Mouse (Mus musculus): Measurements from ENCODE around the gene Pvr. TPM values are rescaled to one million over a fixed set of nuclear protein-coding genes. Genes with fewer than 3 reads are reported as not detected.

Gene Pvr
- polyA plus RNA-seq, 1 experiment from 2014 or later = 10.8 TPM

GRCm38 (mm10) chr7:19925376-19925775 lies 4.4 kb upstream of the Pvr start:
- Histone ChIP-seq H3K36me3 (ENCODE audit: control insufficient read depth, insufficient read depth, low read length) (no peaks in the 10 kb centered on the region), H3K4me3 (ENCODE audit: low read length) (no peak overlapping the region), H3K27me3 (ENCODE audit: control insufficient read depth, insufficient read depth, low read length) (no peaks in the 10 kb centered on the region), H3K4me2 (replicated peaks; ENCODE audit: low read depth, low read length) (no peak overlapping the region), H3K9ac (ENCODE audit: low read depth, low read length) (no peak overlapping the region), H3K4me1 (ENCODE audit: control insufficient read depth, insufficient read depth, low read length) (no peaks in the 10 kb centered on the region), H3K9me3 (ENCODE audit: control insufficient read depth, low read length) (no peaks in the 10 kb centered on the region), H3K27ac (ENCODE audit: low read depth, low read length) (no peak overlapping the region)
- ATAC-seq (ENCODE audit: low FRiP score, low TSS enrichment) = no peak
- WGBS = 89% methylated on average over 1 of the region's 1 CpGs

- 8% methylated on average over 11 of the region's 15 CpGs for WGBS
- no peaks in the 10 kb centered on the region for H3K27me3 ChIP-seq (ENCODE audit: control insufficient read depth, insufficient read depth, low read length)
- no peaks in the 10 kb centered on the region for H3K9me3 ChIP-seq (ENCODE audit: control insufficient read depth, low read length)
- H3K27ac ChIP-seq (ENCODE audit: low read depth, low read length) = no peak overlapping the region
- H3K4me3 ChIP-seq (ENCODE audit: low read length) = no peak overlapping the region
- no peak for ATAC-seq (ENCODE audit: low FRiP score, low TSS enrichment)
- H3K4me1 ChIP-seq (ENCODE audit: control insufficient read depth, insufficient read depth, low read length) = peaks cover 5% of the 10 kb centered on the region; the same call in 1 of the 2 replicates
- H3K36me3 ChIP-seq (ENCODE audit: control insufficient read depth, insufficient read depth, low read length) = no peaks in the 10 kb centered on the region
- H3K4me2 ChIP-seq (replicated peaks; ENCODE audit: low read depth, low read length) = no peak overlapping the region
- no peak overlapping the region for H3K9ac ChIP-seq (ENCODE audit: low read depth, low read length)
Observed at GRCm38 (mm10) chr7:19923797-19924196, 2.8 kb upstream of the Pvr start.

GRCm38 (mm10) chr7:19923354-19923753 lies 2.4 kb upstream of the Pvr start:
- Histone ChIP-seq H3K4me1 (ENCODE audit: control insufficient read depth, insufficient read depth, low read length) (peaks cover 5% of the 10 kb centered on the region; the same call in 1 of the 2 replicates), H3K27ac (ENCODE audit: low read depth, low read length) (no peak overlapping the region), H3K36me3 (ENCODE audit: control insufficient read depth, insufficient read depth, low read length) (peaks cover 3% of the 10 kb centered on the region; the same call in 1 of the 2 replicates), H3K27me3 (ENCODE audit: control insufficient read depth, insufficient read depth, low read length) (no peaks in the 10 kb centered on the region), H3K9me3 (ENCODE audit: control insufficient read depth, low read length) (no peaks in the 10 kb centered on the region), H3K4me2 (replicated peaks; ENCODE audit: low read depth, low read length) (no peak overlapping the region), H3K4me3 (ENCODE audit: low read length) (no peak overlapping the region), H3K9ac (ENCODE audit: low read depth, low read length) (no peak overlapping the region)
- WGBS = 26% methylated on average over 2 of the region's 2 CpGs
- ATAC-seq (ENCODE audit: low FRiP score, low TSS enrichment) = no peak

GRCm38 (mm10) chr7:19920166-19920505 lies 824 bp downstream of the Pvr start:
- H3K4me1 ChIP-seq (ENCODE audit: control insufficient read depth, insufficient read depth, low read length) = peaks cover 5% of the 10 kb centered on the region; the same call in 1 of the 2 replicates
- no peak overlapping the region for H3K27ac ChIP-seq (ENCODE audit: low read depth, low read length)
- no peaks in the 10 kb centered on the region for H3K9me3 ChIP-seq (ENCODE audit: control insufficient read depth, low read length)
- peak overlapping the region; percentile 66 for H3K4me2 ChIP-seq (replicated peaks; ENCODE audit: low read depth, low read length)
- H3K36me3 ChIP-seq (ENCODE audit: control insufficient read depth, insufficient read depth, low read length) = peaks cover 26% of the 10 kb centered on the region
- peak overlapping the region; percentile 76 for H3K9ac ChIP-seq (ENCODE audit: low read depth, low read length)
- peak; percentile 16 for ATAC-seq (ENCODE audit: low FRiP score, low TSS enrichment)
- WGBS = 30% methylated on average over 4 of the region's 4 CpGs
- H3K4me3 ChIP-seq (ENCODE audit: low read length) = peak overlapping the region; percentile 84
- H3K27me3 ChIP-seq (ENCODE audit: control insufficient read depth, insufficient read depth, low read length) = no peaks in the 10 kb centered on the region

- Histone ChIP-seq H3K9me3 (ENCODE audit: control insufficient read depth, low read length) (no peaks in the 10 kb centered on the region), H3K4me1 (ENCODE audit: control insufficient read depth, insufficient read depth, low read length) (no peaks in the 10 kb centered on the region), H3K27ac (ENCODE audit: low read depth, low read length) (no peak overlapping the region), H3K27me3 (ENCODE audit: control insufficient read depth, insufficient read depth, low read length) (no peaks in the 10 kb centered on the region), H3K4me2 (replicated peaks; ENCODE audit: low read depth, low read length) (no peak overlapping the region), H3K9ac (ENCODE audit: low read depth, low read length) (no peak overlapping the region), H3K4me3 (ENCODE audit: low read length) (no peak overlapping the region), H3K36me3 (ENCODE audit: control insufficient read depth, insufficient read depth, low read length) (peaks cover 30% of the 10 kb centered on the region)
- 93% methylated on average over 7 of the region's 7 CpGs for WGBS
- no peak for ATAC-seq (ENCODE audit: low FRiP score, low TSS enrichment)
Observed at GRCm38 (mm10) chr7:19914558-19914957, 6.4 kb downstream of the Pvr start.

DNA sequence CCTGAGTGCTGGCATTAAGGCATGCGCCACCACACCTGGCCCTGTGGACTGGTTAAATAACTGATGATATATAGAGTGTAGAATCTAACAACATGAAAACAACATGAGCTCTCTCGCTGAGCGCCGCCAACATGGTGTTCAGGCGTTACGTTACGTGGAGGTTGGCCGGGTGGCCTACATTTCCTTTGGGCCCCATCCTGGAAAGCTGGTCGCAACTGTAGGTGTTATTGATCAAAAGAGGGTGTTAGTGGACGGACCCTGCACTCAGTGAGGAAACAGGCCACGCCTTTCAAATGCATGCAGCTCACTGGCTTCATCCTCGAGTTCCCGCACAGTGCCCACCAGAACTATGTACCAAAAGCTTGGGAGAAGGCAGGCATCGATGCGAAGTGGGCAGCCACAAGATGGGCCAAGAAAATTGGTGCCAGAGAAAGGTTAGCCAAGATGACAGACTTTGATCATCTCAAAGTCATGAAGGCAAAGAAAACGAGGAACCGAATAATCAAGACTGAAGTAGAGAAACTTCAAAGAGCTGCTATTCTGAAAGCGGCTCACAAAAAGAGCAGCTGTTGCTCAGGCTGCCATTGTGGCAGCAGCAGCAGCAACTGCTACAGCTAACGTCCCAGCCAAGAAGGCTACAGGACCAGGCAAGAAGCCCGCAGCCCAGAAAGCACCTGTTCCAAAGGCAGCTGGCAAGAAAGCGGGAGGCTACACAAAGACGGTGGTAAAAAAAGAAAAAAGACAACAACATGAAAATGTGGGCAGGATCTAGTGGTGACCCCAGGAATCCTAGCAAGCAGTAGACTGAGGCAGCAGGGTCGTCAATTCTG lies 9.1 kb downstream of the Pvr start:
- Histone ChIP-seq H3K9ac (ENCODE audit: low read depth, low read length) (no peak overlapping the region), H3K27me3 (ENCODE audit: control insufficient read depth, insufficient read depth, low read length) (no peaks in the 10 kb centered on the region), H3K4me3 (ENCODE audit: low read length) (no peak overlapping the region), H3K27ac (ENCODE audit: low read depth, low read length) (no peak overlapping the region), H3K36me3 (ENCODE audit: control insufficient read depth, insufficient read depth, low read length) (peaks cover 29% of the 10 kb centered on the region), H3K9me3 (ENCODE audit: control insufficient read depth, low read length) (no peaks in the 10 kb centered on the region), H3K4me2 (replicated peaks; ENCODE audit: low read depth, low read length) (no peak overlapping the region), H3K4me1 (ENCODE audit: control insufficient read depth, insufficient read depth, low read length) (no peaks in the 10 kb centered on the region)
- 91% methylated on average over 23 of the region's 23 CpGs for WGBS
- no peak for ATAC-seq (ENCODE audit: low FRiP score, low TSS enrichment)

DNA sequence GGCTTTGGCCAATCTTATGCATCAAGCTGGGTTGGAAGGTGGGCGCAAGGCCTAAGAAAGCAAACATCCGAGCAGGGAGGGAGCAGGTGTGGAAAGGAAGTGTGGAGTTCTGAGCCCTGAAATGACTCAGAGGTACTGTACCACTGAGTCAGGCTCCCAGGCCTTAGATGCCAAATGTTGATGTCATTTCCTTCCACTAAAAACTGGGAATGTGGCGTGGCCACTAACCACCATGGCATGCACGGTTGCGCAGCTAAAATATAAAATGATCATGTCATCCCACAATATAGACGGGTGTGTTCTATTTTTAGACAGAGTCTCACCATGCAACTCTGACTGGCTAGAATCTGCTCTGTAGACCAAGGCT lies 9.7 kb downstream of the Pvr start:
- no peaks in the 10 kb centered on the region for H3K27me3 ChIP-seq (ENCODE audit: control insufficient read depth, insufficient read depth, low read length)
- H3K27ac ChIP-seq (ENCODE audit: low read depth, low read length) = no peak overlapping the region
- no peak overlapping the region for H3K9ac ChIP-seq (ENCODE audit: low read depth, low read length)
- H3K4me3 ChIP-seq (ENCODE audit: low read length) = no peak overlapping the region
- no peaks in the 10 kb centered on the region for H3K4me1 ChIP-seq (ENCODE audit: control insufficient read depth, insufficient read depth, low read length)
- ATAC-seq (ENCODE audit: low FRiP score, low TSS enrichment) = no peak
- H3K36me3 ChIP-seq (ENCODE audit: control insufficient read depth, insufficient read depth, low read length) = peaks cover 23% of the 10 kb centered on the region
- no peak overlapping the region for H3K4me2 ChIP-seq (replicated peaks; ENCODE audit: low read depth, low read length)
- 92% methylated on average over 6 of the region's 6 CpGs for WGBS
- 0 out of 2 replicates have a peak, but pooled peaks cover 4% of the 10 kb centered on the region for H3K9me3 ChIP-seq (ENCODE audit: control insufficient read depth, low read length)

DNA sequence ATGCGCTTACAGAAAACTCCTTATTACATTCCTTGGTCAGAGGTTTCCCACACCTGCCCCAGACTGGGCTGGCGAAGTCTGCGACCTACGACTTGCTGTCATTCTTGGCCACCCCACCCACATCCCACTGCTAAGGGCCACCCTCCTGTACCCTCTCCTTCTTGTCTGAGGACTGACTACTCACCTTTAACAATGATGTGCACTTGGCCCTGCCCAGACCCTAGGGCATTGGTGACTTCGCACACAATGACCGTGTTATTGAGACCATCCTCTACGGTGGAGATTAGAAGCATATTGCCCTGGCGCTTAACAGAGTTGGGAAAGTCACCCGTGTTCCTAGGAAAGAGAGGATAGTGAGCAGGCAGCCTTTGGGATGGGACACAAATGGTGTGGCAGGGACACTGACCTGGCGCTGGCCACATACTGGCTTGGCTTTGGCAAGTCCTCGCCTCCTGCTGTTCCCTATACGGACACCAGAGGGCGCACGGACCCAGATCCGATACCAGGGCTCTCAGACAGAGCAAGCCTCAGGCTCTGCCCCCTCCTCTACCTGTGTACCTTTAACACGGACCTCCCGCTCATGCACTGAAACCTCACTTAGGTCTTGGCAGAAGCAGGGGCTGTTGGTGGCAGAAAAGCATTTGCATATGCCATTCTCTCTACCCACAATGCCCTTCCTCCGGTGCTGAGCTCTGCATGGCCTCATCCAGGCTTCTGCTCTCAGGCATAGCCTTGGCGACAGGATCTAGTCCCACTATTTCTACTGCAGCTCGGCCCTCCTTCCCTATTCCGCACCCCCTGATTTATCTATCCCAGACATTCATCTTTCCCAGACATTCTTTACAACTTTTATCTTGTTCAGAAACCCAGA lies 10.3 kb downstream of the Pvr start:
- peaks cover 4% of the 10 kb centered on the region; the same call in 1 of the 2 replicates for H3K9me3 ChIP-seq (ENCODE audit: control insufficient read depth, low read length)
- H3K4me3 ChIP-seq (ENCODE audit: low read length) = no peak overlapping the region
- H3K27me3 ChIP-seq (ENCODE audit: control insufficient read depth, insufficient read depth, low read length) = no peaks in the 10 kb centered on the region
- H3K27ac ChIP-seq (ENCODE audit: low read depth, low read length) = no peak overlapping the region
- no peak overlapping the region for H3K4me2 ChIP-seq (replicated peaks; ENCODE audit: low read depth, low read length)
- WGBS = 51% methylated on average over 21 of the region's 21 CpGs
- ATAC-seq (ENCODE audit: low FRiP score, low TSS enrichment) = peak; percentile 83
- peaks cover 17% of the 10 kb centered on the region for H3K36me3 ChIP-seq (ENCODE audit: control insufficient read depth, insufficient read depth, low read length)
- H3K9ac ChIP-seq (ENCODE audit: low read depth, low read length) = no peak overlapping the region
- no peaks in the 10 kb centered on the region for H3K4me1 ChIP-seq (ENCODE audit: control insufficient read depth, insufficient read depth, low read length)

DNA sequence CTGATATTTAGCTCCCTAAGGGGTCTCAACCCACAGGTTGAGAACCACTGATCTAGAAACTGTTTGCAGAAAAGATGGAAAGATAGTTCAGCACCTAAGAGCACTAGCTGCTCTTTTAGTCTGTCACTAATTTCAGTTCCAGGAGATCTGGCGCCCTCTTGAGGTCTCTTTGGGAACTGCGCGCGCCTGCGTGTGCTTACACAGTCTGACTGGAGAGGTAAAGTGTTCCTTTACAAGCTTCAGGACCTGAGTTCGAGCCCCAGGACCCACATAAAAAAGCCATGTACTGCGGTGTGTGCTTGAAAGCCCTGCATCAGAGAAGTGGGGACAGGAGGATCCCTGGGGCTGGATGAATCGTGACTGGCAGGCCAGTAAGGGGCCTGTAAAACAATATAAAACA lies 31.1 kb downstream of the Pvr start:
- Histone ChIP-seq H3K27me3 (ENCODE audit: control insufficient read depth, insufficient read depth, low read length) (no peaks in the 10 kb centered on the region), H3K9me3 (ENCODE audit: control insufficient read depth, low read length) (no peaks in the 10 kb centered on the region), H3K36me3 (ENCODE audit: control insufficient read depth, insufficient read depth, low read length) (no peaks in the 10 kb centered on the region), H3K4me1 (ENCODE audit: control insufficient read depth, insufficient read depth, low read length) (no peaks in the 10 kb centered on the region), H3K4me2 (replicated peaks; ENCODE audit: low read depth, low read length) (no peak overlapping the region), H3K9ac (ENCODE audit: low read depth, low read length) (no peak overlapping the region), H3K4me3 (ENCODE audit: low read length) (no peak overlapping the region), H3K27ac (ENCODE audit: low read depth, low read length) (no peak overlapping the region)
- WGBS = 57% methylated on average over 8 of the region's 8 CpGs
- ATAC-seq (ENCODE audit: low FRiP score, low TSS enrichment) = no peak

Data from kidney, embryonic 14.5 days (tissue).